Mouse (Mus musculus) adipocyte (in vitro differentiated cells): ENCODE data around the gene Gosr1.

Experiments
- DNase-seq: peaks from one replicate; pipeline ENCODE4 v3.0.0-alpha.2; 2016; ENCODE audit warnings: low spot score

The Gosr1 gene

GRCm38 (mm10) chr11:76735753-76736324 lies 27.5 kb downstream of the Gosr1 start:
- no peak for DNase-seq

- no peak for DNase-seq
Observed at GRCm38 (mm10) chr11:76734560-76734959, 28.8 kb downstream of the Gosr1 start.

GRCm38 (mm10) chr11:76730650-76731049 lies 32.7 kb downstream of the Gosr1 start:
- no peak for DNase-seq

- no peak for DNase-seq
Observed at GRCm38 (mm10) chr11:76728093-76728492, 35.3 kb downstream of the Gosr1 start.

GRCm38 (mm10) chr11:76723911-76724310 lies 39.5 kb downstream of the Gosr1 start:
- DNase-seq, result no peak

GRCm38 (mm10) chr11:76717000-76717399 lies 46.4 kb downstream of the Gosr1 start:
- DNase-seq, result no peak

- peak; percentile 97 for DNase-seq
Observed at GRCm38 (mm10) chr11:76709625-76710452, 53.5 kb downstream of the Gosr1 start.

GRCm38 (mm10) chr11:76708881-76709280 lies 54.5 kb downstream of the Gosr1 start:
- DNase-seq, result peak; percentile 84

- peak; percentile 95 for DNase-seq
Observed at GRCm38 (mm10) chr11:76708066-76708465, 55.3 kb downstream of the Gosr1 start.

GRCm38 (mm10) chr11:76707656-76708055 lies 55.7 kb downstream of the Gosr1 start:
- DNase-seq, result peak; percentile 77

- peak; percentile 74 for DNase-seq
Observed at GRCm38 (mm10) chr11:76699626-76700025, 63.8 kb downstream of the Gosr1 start.

GRCm38 (mm10) chr11:76695810-76696209 lies 67.6 kb downstream of the Gosr1 start:
- no peak for DNase-seq

GRCm38 (mm10) chr11:76692096-76692495 lies 71.3 kb downstream of the Gosr1 start:
- DNase-seq, result no peak

GRCm38 (mm10) chr11:76685604-76686003 lies 77.8 kb downstream of the Gosr1 start:
- DNase-seq, result no peak

- peak; percentile 29 for DNase-seq
Observed at GRCm38 (mm10) chr11:76679508-76679907, 83.9 kb downstream of the Gosr1 start, which contains the start of gene Trarg1. Gene Trarg1 (plus strand): TSS chr11:76679808.
